Mouse (Mus musculus) MEL (cell line): ENCODE data around the gene Sgsm1. TPM values are rescaled to one million over a fixed set of nuclear protein-coding genes. Genes with fewer than 3 reads are reported as not detected.

Experiments used
- DNase-seq: peaks from one replicate; pipeline ENCODE4 v3.0.0; 2011; ENCODE audit warnings: low read depth, low spot score
- H3K27ac ChIP-seq: 2 replicates; pipeline ENCODE4 v1.5.1; 2012; ENCODE audit warnings: low read depth, mild to moderate bottlenecking, control low read depth, low read length, moderate library complexity; ENCODE audit not compliant: control insufficient read depth
- H3K27me3 ChIP-seq, 2 experiments: fragments of 150-350 bp in 1 of 2; sonication (generic) in 1 of 2; 2 replicates each; pipeline ENCODE4 v1.6.1; 2012; ENCODE audit warnings: low read length in 2 of 2, mild to moderate bottlenecking in 2 of 2, improper control_type of control experiment in 1 of 2, moderate library complexity in 1 of 2; ENCODE audit not compliant: insufficient read depth in 2 of 2, control insufficient read depth in 1 of 2
- H3K36me3 ChIP-seq, 2 experiments: 2 replicates each; pipeline ENCODE4 v1.6.1; 2012 to 2014; ENCODE audit warnings: low read length in 2 of 2, improper control_type of control experiment in 1 of 2, inconsistent platforms in 1 of 2, mild to moderate bottlenecking in 1 of 2; ENCODE audit not compliant: insufficient read depth in 2 of 2, control insufficient read depth in 1 of 2
- H3K4me1 ChIP-seq, 2 experiments: fragments of 150-350 bp in 1 of 2; sonication (generic) in 1 of 2; 2 replicates each; pipeline ENCODE4 v1.6.1; 2012; ENCODE audit warnings: low read length in 2 of 2, improper control_type of control experiment in 1 of 2, mild to moderate bottlenecking in 1 of 2; ENCODE audit not compliant: insufficient read depth in 2 of 2, control insufficient read depth in 1 of 2
- H3K4me3 ChIP-seq, 2 experiments: fragments of 150-350 bp in 1 of 2; sonication (generic) in 1 of 2; 2 replicates each; pipeline ENCODE4 v1.5.1; 2012; ENCODE audit warnings: low read depth in 2 of 2, low read length in 2 of 2, mild to moderate bottlenecking in 2 of 2, moderate library complexity in 2 of 2, control low read depth in 1 of 2, improper control_type of control experiment in 1 of 2; ENCODE audit not compliant: control insufficient read depth in 1 of 2, insufficient read depth in 1 of 2
- H3K79me2 ChIP-seq: 2 replicates; pipeline ENCODE4 v1.6.1; 2012; ENCODE audit warnings: mild to moderate bottlenecking, low read length, moderate library complexity; ENCODE audit not compliant: control insufficient read depth, poor library complexity, insufficient read depth
- H3K9ac ChIP-seq: 2 replicates; pipeline ENCODE4 v1.6.1; 2012; ENCODE audit warnings: low read depth, mild to moderate bottlenecking, control low read depth, low read length, moderate library complexity; ENCODE audit not compliant: control insufficient read depth, poor library complexity, severe bottlenecking
- H3K9me3 ChIP-seq: fragments of 150-350 bp; sonication (generic); replicated peaks from 2 replicates; pipeline ENCODE4 v1.6.1; 2012; ENCODE audit warnings: mild to moderate bottlenecking, low read length, improper control_type of control experiment, moderate library complexity; ENCODE audit not compliant: insufficient read depth
- CTCF ChIP-seq, 3 experiments: IDR thresholded peaks in 2 of 3; conservative IDR thresholded peaks in 1 of 3; 2 replicates each; pipeline ENCODE4 v1.5.1; 2011 to 2012; ENCODE audit warnings: low read length in 3 of 3, low read depth in 2 of 3, mild to moderate bottlenecking in 2 of 3, improper control_type of control experiment in 1 of 3, inconsistent platforms in 1 of 3, mixed read lengths in 1 of 3, moderate library complexity in 1 of 3; ENCODE audit not compliant: control insufficient read depth in 1 of 3, insufficient read depth in 1 of 3, poor library complexity in 1 of 3, severe bottlenecking in 1 of 3
- E2F4 ChIP-seq: IDR thresholded peaks from 2 replicates; pipeline ENCODE4 v1.6.1; 2011; ENCODE audit warnings: low read depth, low read length, improper control_type of control experiment, borderline replicate concordance
- EP300 ChIP-seq, 2 experiments: IDR thresholded peaks; 2 replicates each; pipeline ENCODE4 v1.6.1; 2011; ENCODE audit warnings: improper control_type of control experiment in 2 of 2, low read length in 2 of 2, low read depth in 1 of 2, mild to moderate bottlenecking in 1 of 2
- GATA1 ChIP-seq: IDR thresholded peaks from 2 replicates; pipeline ENCODE4 v1.6.1; 2011; ENCODE audit warnings: low read depth, low read length, improper control_type of control experiment
- HCFC1 ChIP-seq: IDR thresholded peaks from 2 replicates; pipeline ENCODE4 v1.6.1; 2012; ENCODE audit warnings: low read depth, mild to moderate bottlenecking, inconsistent platforms, low read length, improper control_type of control experiment, moderate library complexity
- JUND ChIP-seq: IDR thresholded peaks from 2 replicates; pipeline ENCODE4 v1.6.1; 2011; ENCODE audit warnings: low read depth, mild to moderate bottlenecking, improper control_type of control experiment, low read length
- KAT2A ChIP-seq: conservative IDR thresholded peaks from 2 replicates; pipeline ENCODE4 v1.6.1; 2012; ENCODE audit warnings: low read depth, low read length, improper control_type of control experiment, inconsistent platforms
- MAX ChIP-seq: IDR thresholded peaks from 2 replicates; pipeline ENCODE4 v1.6.1; 2011; ENCODE audit warnings: low read length, improper control_type of control experiment
- MAZ ChIP-seq: IDR thresholded peaks from 2 replicates; pipeline ENCODE4 v1.6.1; 2012; ENCODE audit warnings: low read depth, mild to moderate bottlenecking, inconsistent platforms, low read length, improper control_type of control experiment
- MYC ChIP-seq: IDR thresholded peaks from 2 replicates; pipeline ENCODE4 v1.6.1; 2011; ENCODE audit warnings: low read depth, mild to moderate bottlenecking, low read length, improper control_type of control experiment, moderate library complexity
- POLR2A ChIP-seq, 2 experiments: IDR thresholded peaks; 2 replicates each; pipeline ENCODE4 v1.6.1; 2011 to 2012; ENCODE audit warnings: low read length in 2 of 2, mild to moderate bottlenecking in 2 of 2, control low read depth in 1 of 2, improper control_type of control experiment in 1 of 2, low read depth in 1 of 2, moderate library complexity in 1 of 2; ENCODE audit not compliant: control insufficient read depth in 1 of 2, insufficient read depth in 1 of 2, poor library complexity in 1 of 2
- RAD21 ChIP-seq: IDR thresholded peaks from 2 replicates; pipeline ENCODE4 v1.6.1; 2011; ENCODE audit warnings: mild to moderate bottlenecking, low read depth, low read length, improper control_type of control experiment
- RCOR1 ChIP-seq: IDR thresholded peaks from 2 replicates; pipeline ENCODE4 v1.6.1; 2012; ENCODE audit warnings: low read depth, mild to moderate bottlenecking, inconsistent platforms, low read length, improper control_type of control experiment
- SIN3A ChIP-seq: IDR thresholded peaks from 2 replicates; pipeline ENCODE4 v1.6.1; 2012; ENCODE audit warnings: low read length, improper control_type of control experiment, inconsistent platforms
- SMC3 ChIP-seq: IDR thresholded peaks from 2 replicates; pipeline ENCODE4 v1.6.1; 2011; ENCODE audit warnings: low read depth, low read length, improper control_type of control experiment
- TAL1 ChIP-seq: IDR thresholded peaks from 2 replicates; pipeline ENCODE4 v1.6.1; 2012; ENCODE audit warnings: mild to moderate bottlenecking, inconsistent platforms, low read length, moderate library complexity, mixed read lengths
- TBP ChIP-seq: IDR thresholded peaks from 2 replicates; pipeline ENCODE4 v1.8.0; 2011; ENCODE audit warnings: low read depth, low read length, improper control_type of control experiment
- TCF12 ChIP-seq: IDR thresholded peaks from 2 replicates; pipeline ENCODE4 v1.6.1; 2014; ENCODE audit warnings: low read depth, mild to moderate bottlenecking, inconsistent platforms, low read length, improper control_type of control experiment, moderate library complexity
- ZC3H11A ChIP-seq: IDR thresholded peaks from 2 replicates; pipeline ENCODE4 v1.6.1; 2012; ENCODE audit warnings: low read depth, mild to moderate bottlenecking, inconsistent platforms, low read length, improper control_type of control experiment
- ZMIZ1 ChIP-seq: IDR thresholded peaks from 2 replicates; pipeline ENCODE4 v1.6.1; 2012; ENCODE audit warnings: low read depth, mild to moderate bottlenecking, inconsistent platforms, low read length, improper control_type of control experiment, moderate library complexity
- polyA plus RNA-seq, 2 experiments: library from polyadenylated mRNA; stranded (reverse) in 1 of 2; unstranded in 1 of 2; fragments of >175 nt in 1 of 2; fragments of >200 nt in 1 of 2; gene quantifications; 2 replicates each; pipeline versions ENCODE4 v1.2.1 to v1.2.4; 2012; ENCODE audit warnings: low replicate concordance in 2 of 2, low read depth in 1 of 2; ENCODE audit not compliant: insufficient read length in 2 of 2, insufficient read depth in 1 of 2, missing spikeins in 1 of 2
- total RNA-seq: library from RNA; depleted of rRNA; stranded (reverse); fragments of 300-350 nt; gene quantifications from 2 replicates; pipeline ENCODE4 v1.2.3, GENCODE M21; 2012

Sgsm1 gene
- total and polyA plus RNA-seq, 3 experiments = not detected

DNA sequence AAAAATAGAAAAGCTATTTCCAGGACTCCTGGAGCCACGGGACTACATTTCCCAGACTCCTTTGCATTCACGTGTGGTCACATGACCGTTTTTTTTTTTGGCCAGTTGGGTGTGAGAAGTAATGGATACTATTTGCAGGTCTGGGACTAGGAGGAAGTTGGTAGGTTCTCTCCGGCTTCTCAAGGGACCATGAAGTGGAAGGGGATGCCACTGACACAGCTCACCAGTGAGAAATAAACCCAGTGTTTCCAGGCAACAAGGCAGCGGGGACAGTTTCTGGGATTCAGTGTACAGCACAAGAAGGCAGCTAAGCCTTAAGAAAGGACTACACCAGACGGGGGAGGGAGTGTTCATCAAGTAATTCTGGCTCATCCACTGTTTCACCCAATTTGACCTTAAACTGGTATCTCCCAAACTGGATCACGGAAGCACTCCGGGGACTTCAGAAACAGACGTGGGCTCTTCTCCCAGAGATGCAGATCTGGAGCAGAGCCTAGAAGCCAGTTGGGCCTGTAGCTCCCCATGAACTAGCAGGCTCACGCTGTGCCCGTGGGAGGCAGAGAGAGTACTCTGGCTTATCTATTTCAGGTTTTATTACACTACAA is 39.3 kb downstream of the Sgsm1 start:
- Histone ChIP-seq H3K9me3 (no peaks in the 10 kb centered on the region), H3K27me3 (no peaks in the 10 kb centered on the region), H3K9ac (no peak overlapping the region)
- no peak for TF ChIP-seq ZC3H11A
- no peak for TF ChIP-seq MAX
- no peak for TF ChIP-seq TAL1
- no peak for TF ChIP-seq MYC
- no peak for TF ChIP-seq TCF12
- no peak for TF ChIP-seq MAZ
- no peak for TF ChIP-seq TBP
- no peak for TF ChIP-seq HCFC1
- TF ChIP-seq GATA1 = no peak
- TF ChIP-seq JUND = no peak
- no peak for TF ChIP-seq EP300 (IDR thresholded peaks at IDR 0.05; ENCODE audit: low read depth in 1 of 2, low read length in 2 of 2)
- TF ChIP-seq SMC3 = no peak
- TF ChIP-seq RCOR1 = no peak
- no peak for TF ChIP-seq SIN3A
- TF ChIP-seq POLR2A (IDR thresholded peaks at IDR 0.05; ENCODE audit: control insufficient read depth in 1 of 2, insufficient read depth in 1 of 2, low read depth in 1 of 2, low read length in 2 of 2, poor library complexity in 1 of 2) = no peak
- no peak for TF ChIP-seq E2F4
- TF ChIP-seq ZMIZ1 = no peak
- no peak for TF ChIP-seq KAT2A
- no peak for TF ChIP-seq RAD21
- TF ChIP-seq, all 39 proteins: peak for 0
- DNase-seq = no peak
- H3K4me1 ChIP-seq = no peaks in the 10 kb centered on the region
- no peaks in the 10 kb centered on the region for H3K79me2 ChIP-seq
- no peak overlapping the region for H3K4me3 ChIP-seq
- no peak overlapping the region for H3K27ac ChIP-seq
- H3K36me3 ChIP-seq = no peaks in the 10 kb centered on the region

DNA sequence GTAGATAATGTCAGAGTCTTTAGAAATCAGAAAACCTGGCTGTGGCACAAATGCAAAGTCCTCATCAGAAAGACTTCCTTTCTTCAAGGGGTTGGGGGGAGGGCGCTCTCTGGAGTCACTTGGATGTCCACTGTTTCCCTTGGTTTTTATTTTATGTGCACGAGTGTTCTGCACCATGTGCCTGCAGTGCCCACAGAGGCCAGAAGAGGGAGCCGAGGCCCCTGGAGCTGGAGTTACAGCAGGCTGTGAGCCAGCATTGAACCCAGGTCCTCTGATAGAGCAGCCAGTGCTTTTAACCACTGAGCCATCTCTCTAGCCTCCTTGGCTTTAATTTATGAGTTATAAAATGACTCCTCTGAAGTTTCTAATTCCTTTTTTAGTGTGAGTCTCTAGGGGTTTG is 40.5 kb downstream of the Sgsm1 start:
- DNase-seq = no peak
- Histone ChIP-seq H3K27me3 (no peaks in the 10 kb centered on the region), H3K4me1 (no peaks in the 10 kb centered on the region), H3K9ac (no peak overlapping the region), H3K4me3 (no peak overlapping the region), H3K36me3 (no peaks in the 10 kb centered on the region), H3K9me3 (no peaks in the 10 kb centered on the region), H3K79me2 (no peaks in the 10 kb centered on the region), H3K27ac (no peak overlapping the region)
- TF ChIP-seq EP300 (IDR thresholded peaks at IDR 0.05; ENCODE audit: low read depth in 1 of 2, low read length in 2 of 2) (no peak), CTCF (IDR thresholded peaks at IDR 0.05 in 2 of 3, conservative IDR thresholded peaks at IDR 0.05 in 1 of 3; ENCODE audit: control insufficient read depth in 1 of 3, insufficient read depth in 1 of 3, low read depth in 2 of 3, low read length in 3 of 3, poor library complexity in 1 of 3, severe bottlenecking in 1 of 3) (peak in 2 of 3 experiments; percentile 10 to 35; a peak in 3 of 6 replicates)
